Mouse (Mus musculus): Measurements from ENCODE around the gene Pcdh20. TPM values are rescaled to one million over a fixed set of nuclear protein-coding genes. Genes with fewer than 3 reads are reported as not detected.

The Pcdh20 gene
- 0.66 and 0.68 TPM in 2 replicates for polyA plus RNA-seq (2015; fragmentation: Nextera tagmentation; extraction: Ambion mirVana)

DNA sequence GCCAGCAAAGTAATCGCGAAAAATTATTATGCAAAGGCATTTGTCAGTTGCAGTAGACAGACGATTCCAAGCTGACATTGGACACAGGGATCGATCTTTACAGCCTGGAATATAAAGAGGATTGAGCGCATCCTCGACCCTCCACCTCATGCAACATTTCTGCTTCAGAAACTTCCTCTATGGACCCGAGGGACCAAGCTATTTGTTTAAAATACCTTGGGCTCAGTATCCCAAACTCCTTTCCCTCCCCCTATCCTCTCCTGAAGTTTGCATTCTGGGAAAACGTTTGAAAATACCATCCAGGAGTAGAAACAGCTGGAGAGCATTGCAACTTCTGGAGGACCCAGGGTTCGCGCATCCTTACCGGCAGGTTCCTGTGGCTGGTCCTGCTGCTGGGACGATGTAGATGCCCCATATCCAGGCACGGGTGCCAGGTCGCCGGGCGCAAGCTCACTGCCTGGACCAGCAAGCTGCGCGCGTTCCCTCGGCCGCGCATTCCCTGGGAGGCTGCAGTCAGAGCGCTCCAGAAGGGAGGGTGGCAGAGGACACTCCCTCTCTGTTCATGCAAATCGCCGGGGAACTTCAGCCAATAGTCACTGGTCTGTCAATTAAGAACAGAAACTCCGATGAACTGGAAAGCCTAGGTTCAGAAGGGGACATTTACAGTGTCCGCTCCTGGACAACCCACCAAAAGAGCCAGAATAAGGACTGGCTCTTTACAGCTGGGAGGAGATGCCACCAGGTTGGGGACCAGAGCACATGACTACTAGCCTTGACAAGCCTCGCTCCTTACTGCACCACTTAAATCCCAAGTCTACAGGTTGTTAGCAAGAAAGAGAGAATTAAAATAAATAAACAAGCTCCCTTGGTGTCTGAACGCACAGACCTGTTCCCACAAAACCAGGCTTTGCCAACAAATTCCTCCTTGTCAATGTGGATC is at the start of gene Pcdh20:
Pcdh20 (minus strand) TSS at position 902 of the 940 bp plus-strand sequence.
- Histone ChIP-seq H3K9ac (peak within 1 kb of the TSS; percentile 61), H3K36me3 (no peaks in the 10 kb centered on the region), H3K27ac (replicated peaks) (no peak within 1 kb of the TSS), H3K9me3 (no peaks in the 10 kb centered on the region), H3K4me3 (peak within 1 kb of the TSS; percentile 58), H3K4me2 (peak within 1 kb of the TSS; percentile 92), H3K4me1 (peaks cover 20% of the 10 kb centered on the region), H3K27me3 (replicated peaks) (peaks cover 38% of the 10 kb centered on the region)
- ATAC-seq (ENCODE audit: extremely low read depth, insufficient number of reproducible peaks, low FRiP score, low TSS enrichment), result no peak; the same call in 1 of the 2 replicates
- WGBS, result 3% methylated on average over 29 of the region's 29 CpGs

DNA sequence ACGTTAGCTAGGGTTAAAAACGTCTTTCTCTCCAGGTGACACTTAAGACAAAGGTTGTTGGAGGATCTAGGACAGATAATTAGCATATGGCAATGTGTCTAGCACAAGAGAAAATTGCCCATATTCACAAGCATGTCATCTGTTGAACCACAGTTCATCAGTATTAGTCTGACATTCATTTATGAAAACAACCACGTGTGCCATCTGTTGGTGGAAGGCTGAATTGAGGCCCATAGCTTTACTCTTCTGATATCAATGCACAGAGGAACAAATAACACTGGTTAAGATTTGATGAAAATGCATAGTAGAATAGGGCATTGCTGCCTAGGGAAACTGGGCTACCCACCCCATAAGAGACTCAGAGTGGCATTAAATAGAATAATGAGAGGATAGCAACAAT is 8.7 kb upstream of the Pcdh20 start:
- no peaks in the 10 kb centered on the region for H3K27me3 ChIP-seq (replicated peaks)
- H3K9ac ChIP-seq, result no peak overlapping the region
- H3K4me2 ChIP-seq, result no peak overlapping the region
- no peaks in the 10 kb centered on the region for H3K36me3 ChIP-seq
- no peak overlapping the region for H3K27ac ChIP-seq (replicated peaks)
- H3K4me3 ChIP-seq, result no peak overlapping the region
- no peaks in the 10 kb centered on the region for H3K4me1 ChIP-seq
- ATAC-seq (ENCODE audit: extremely low read depth, insufficient number of reproducible peaks, low FRiP score, low TSS enrichment), result no peak
- 36% methylated on average over 3 of the region's 3 CpGs for whole genome bisulfite sequencing
- H3K9me3 ChIP-seq, result no peaks in the 10 kb centered on the region

GRCm38 (mm10) chr14:88469956-88470355 is 1.2 kb downstream of the Pcdh20 start:
- whole genome bisulfite sequencing, result 2% methylated on average over 9 of the region's 9 CpGs
- H3K9me3 ChIP-seq, result no peaks in the 10 kb centered on the region
- no peaks in the 10 kb centered on the region for H3K36me3 ChIP-seq
- ATAC-seq (ENCODE audit: extremely low read depth, insufficient number of reproducible peaks, low FRiP score, low TSS enrichment), result no peak
- H3K4me2 ChIP-seq, result peak overlapping the region; percentile 92
- no peak overlapping the region for H3K27ac ChIP-seq (replicated peaks)
- H3K4me3 ChIP-seq, result peak overlapping the region; percentile 58
- peak overlapping the region; percentile 61 for H3K9ac ChIP-seq
- peaks cover 38% of the 10 kb centered on the region for H3K27me3 ChIP-seq (replicated peaks)
- H3K4me1 ChIP-seq, result peaks cover 20% of the 10 kb centered on the region

DNA sequence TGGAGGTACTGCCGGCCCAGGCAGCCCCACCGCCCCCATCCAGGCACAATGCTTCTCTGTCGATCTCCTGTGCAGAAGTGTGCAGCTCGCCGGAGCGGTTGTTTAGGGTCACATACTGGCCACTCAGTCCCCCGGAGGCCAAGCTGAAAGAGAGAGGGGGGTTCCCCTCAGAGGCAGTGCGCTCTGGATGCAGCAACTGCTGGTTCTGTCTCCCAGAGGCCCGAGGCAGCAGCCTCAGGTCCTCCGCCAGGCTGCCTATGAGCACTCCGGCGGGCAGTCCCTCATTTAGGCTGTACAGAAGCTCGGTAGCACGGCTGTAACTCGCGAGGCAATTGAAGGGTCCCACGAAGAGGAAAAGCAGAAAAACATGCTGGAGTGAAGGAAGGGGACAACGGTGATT is 1.8 kb downstream of the Pcdh20 start:
- no peaks in the 10 kb centered on the region for H3K9me3 ChIP-seq
- H3K27ac ChIP-seq (replicated peaks), result no peak overlapping the region
- peaks cover 20% of the 10 kb centered on the region for H3K4me1 ChIP-seq
- peak overlapping the region; percentile 61 for H3K9ac ChIP-seq
- no peaks in the 10 kb centered on the region for H3K36me3 ChIP-seq
- peaks cover 38% of the 10 kb centered on the region for H3K27me3 ChIP-seq (replicated peaks)
- ATAC-seq (ENCODE audit: extremely low read depth, insufficient number of reproducible peaks, low FRiP score, low TSS enrichment), result no peak
- peak overlapping the region; percentile 58 for H3K4me3 ChIP-seq
- WGBS, result 5% methylated on average over 18 of the region's 18 CpGs
- H3K4me2 ChIP-seq, result peak overlapping the region; percentile 92

- H3K9ac ChIP-seq, result no peak overlapping the region
- no peak overlapping the region for H3K4me2 ChIP-seq
- no peak for ATAC-seq (ENCODE audit: extremely low read depth, insufficient number of reproducible peaks, low FRiP score, low TSS enrichment)
- peaks cover 28% of the 10 kb centered on the region for H3K27me3 ChIP-seq (replicated peaks)
- H3K4me3 ChIP-seq, result no peak overlapping the region
- H3K9me3 ChIP-seq, result no peaks in the 10 kb centered on the region
- no peak overlapping the region for H3K27ac ChIP-seq (replicated peaks)
- 80% methylated on average over 1 of the region's 1 CpGs for WGBS
- H3K4me1 ChIP-seq, result peaks cover 20% of the 10 kb centered on the region
- no peaks in the 10 kb centered on the region for H3K36me3 ChIP-seq
Measured at GRCm38 (mm10) chr14:88466416-88466815, 4.8 kb downstream of the Pcdh20 start.

GRCm38 (mm10) chr14:88464356-88464755 is 6.8 kb downstream of the Pcdh20 start:
- H3K27ac ChIP-seq (replicated peaks), result no peak overlapping the region
- H3K4me1 ChIP-seq, result peaks cover 2% of the 10 kb centered on the region; the same call in 1 of the 2 replicates
- peaks cover 22% of the 10 kb centered on the region for H3K27me3 ChIP-seq (replicated peaks)
- no peaks in the 10 kb centered on the region for H3K36me3 ChIP-seq
- H3K4me3 ChIP-seq, result no peak overlapping the region
- no peak for ATAC-seq (ENCODE audit: extremely low read depth, insufficient number of reproducible peaks, low FRiP score, low TSS enrichment)
- no peak overlapping the region for H3K4me2 ChIP-seq
- H3K9ac ChIP-seq, result no peak overlapping the region
- no peaks in the 10 kb centered on the region for H3K9me3 ChIP-seq
- WGBS, result 54% methylated on average over 1 of the region's 1 CpGs

GRCm38 (mm10) chr14:88463357-88463756 is 7.8 kb downstream of the Pcdh20 start:
- H3K4me1 ChIP-seq, result no peaks in the 10 kb centered on the region
- no peaks in the 10 kb centered on the region for H3K36me3 ChIP-seq
- H3K27ac ChIP-seq (replicated peaks), result no peak overlapping the region
- no peak for ATAC-seq (ENCODE audit: extremely low read depth, insufficient number of reproducible peaks, low FRiP score, low TSS enrichment)
- H3K9me3 ChIP-seq, result no peaks in the 10 kb centered on the region
- no peak overlapping the region for H3K9ac ChIP-seq
- H3K4me2 ChIP-seq, result no peak overlapping the region
- no peak overlapping the region for H3K4me3 ChIP-seq
- 72% methylated on average over 2 of the region's 2 CpGs for WGBS
- H3K27me3 ChIP-seq (replicated peaks), result peaks cover 12% of the 10 kb centered on the region

DNA sequence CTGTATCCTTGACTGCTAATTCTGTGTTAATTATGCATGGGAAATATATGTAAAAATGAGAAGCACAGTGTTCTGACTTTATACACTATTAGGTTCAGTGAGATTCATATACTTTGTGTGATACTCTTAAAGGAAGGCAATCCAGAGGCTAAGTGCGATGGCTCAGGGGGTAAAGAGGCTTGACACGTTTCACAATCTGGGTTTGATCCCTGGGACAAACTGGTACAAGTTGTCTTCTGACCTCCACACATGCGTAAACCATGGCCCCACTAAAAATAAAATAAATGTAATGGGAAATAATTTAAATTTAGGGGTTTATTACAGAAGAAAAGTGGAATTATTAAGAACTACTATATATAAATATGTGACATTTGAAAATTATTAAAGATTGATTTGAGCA is 8.3 kb downstream of the Pcdh20 start:
- Histone ChIP-seq H3K27me3 (replicated peaks) (peaks cover 8% of the 10 kb centered on the region), H3K36me3 (no peaks in the 10 kb centered on the region), H3K4me2 (no peak overlapping the region), H3K4me3 (no peak overlapping the region), H3K27ac (replicated peaks) (no peak overlapping the region), H3K9me3 (no peaks in the 10 kb centered on the region), H3K9ac (no peak overlapping the region), H3K4me1 (no peaks in the 10 kb centered on the region)
- 63% methylated on average over 3 of the region's 3 CpGs for WGBS
- no peak for ATAC-seq (ENCODE audit: extremely low read depth, insufficient number of reproducible peaks, low FRiP score, low TSS enrichment)

DNA sequence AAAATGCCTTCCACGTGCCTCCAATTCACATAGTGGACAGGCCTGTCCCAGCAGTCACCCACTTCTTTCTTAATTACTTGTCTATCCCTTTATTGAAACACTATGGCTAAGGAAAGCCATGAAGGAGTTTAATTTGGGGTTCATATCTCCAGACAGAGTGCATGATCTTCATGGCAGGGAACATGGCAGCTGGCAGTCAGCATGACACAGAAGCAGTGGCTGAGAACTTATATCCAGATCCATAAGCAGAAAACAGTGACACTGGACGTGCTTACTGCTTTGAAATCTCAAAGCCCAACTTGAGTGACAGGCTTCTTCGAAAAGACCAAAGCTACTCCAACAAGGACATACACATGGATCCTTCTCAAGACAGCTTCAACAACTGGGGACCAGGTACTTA is 10.5 kb downstream of the Pcdh20 start:
- Histone ChIP-seq H3K27ac (replicated peaks) (no peak overlapping the region), H3K36me3 (no peaks in the 10 kb centered on the region), H3K9ac (no peak overlapping the region), H3K4me2 (no peak overlapping the region), H3K9me3 (no peaks in the 10 kb centered on the region), H3K4me1 (no peaks in the 10 kb centered on the region), H3K27me3 (replicated peaks) (no peaks in the 10 kb centered on the region), H3K4me3 (no peak overlapping the region)
- no peak for ATAC-seq (ENCODE audit: extremely low read depth, insufficient number of reproducible peaks, low FRiP score, low TSS enrichment)
- WGBS, result 75% methylated on average over 3 of the region's 3 CpGs

GRCm38 (mm10) chr14:88443304-88443703 is 27.9 kb downstream of the Pcdh20 start:
- Histone ChIP-seq H3K4me2 (no peak overlapping the region), H3K27ac (replicated peaks) (no peak overlapping the region), H3K27me3 (replicated peaks) (no peaks in the 10 kb centered on the region), H3K9ac (no peak overlapping the region), H3K36me3 (no peaks in the 10 kb centered on the region), H3K4me1 (no peaks in the 10 kb centered on the region), H3K4me3 (no peak overlapping the region), H3K9me3 (no peaks in the 10 kb centered on the region)
- WGBS, result 68% methylated on average over 5 of the region's 5 CpGs
- ATAC-seq (ENCODE audit: extremely low read depth, insufficient number of reproducible peaks, low FRiP score, low TSS enrichment), result no peak

GRCm38 (mm10) chr14:88429393-88429792 is 41.8 kb downstream of the Pcdh20 start:
- 81% methylated on average over 7 of the region's 7 CpGs for WGBS
- Histone ChIP-seq H3K4me3 (no peak overlapping the region), H3K27me3 (replicated peaks) (no peaks in the 10 kb centered on the region), H3K9ac (no peak overlapping the region), H3K4me2 (no peak overlapping the region), H3K36me3 (no peaks in the 10 kb centered on the region), H3K9me3 (no peaks in the 10 kb centered on the region), H3K27ac (replicated peaks) (no peak overlapping the region), H3K4me1 (no peaks in the 10 kb centered on the region)
- ATAC-seq (ENCODE audit: extremely low read depth, insufficient number of reproducible peaks, low FRiP score, low TSS enrichment), result no peak

GRCm38 (mm10) chr14:88427370-88427769 is 43.8 kb downstream of the Pcdh20 start:
- no peak for ATAC-seq (ENCODE audit: extremely low read depth, insufficient number of reproducible peaks, low FRiP score, low TSS enrichment)

More at GRCm38 (mm10) chr14:88427370-88427769, 43.8 kb downstream of the Pcdh20 start:
- no peaks in the 10 kb centered on the region for H3K27me3 ChIP-seq (replicated peaks)
- no peaks in the 10 kb centered on the region for H3K9me3 ChIP-seq
- H3K4me3 ChIP-seq, result no peak overlapping the region
- H3K36me3 ChIP-seq, result no peaks in the 10 kb centered on the region
- H3K4me1 ChIP-seq, result no peaks in the 10 kb centered on the region
- no peak overlapping the region for H3K27ac ChIP-seq (replicated peaks)
- 74% methylated on average over 1 of the region's 1 CpGs for WGBS
- no peak overlapping the region for H3K9ac ChIP-seq
- no peak overlapping the region for H3K4me2 ChIP-seq

All from heart, embryonic 13.5 days (tissue).